Mouse (Mus musculus): ENCODE results near the gene 4930544D05Rik.
"Not testable (repeated sequence)": the region's sequence is repeated elsewhere in the genome, so short reads cannot be mapped to it uniquely, and the experiment has no call there.

Gene 4930544D05Rik

DNA sequence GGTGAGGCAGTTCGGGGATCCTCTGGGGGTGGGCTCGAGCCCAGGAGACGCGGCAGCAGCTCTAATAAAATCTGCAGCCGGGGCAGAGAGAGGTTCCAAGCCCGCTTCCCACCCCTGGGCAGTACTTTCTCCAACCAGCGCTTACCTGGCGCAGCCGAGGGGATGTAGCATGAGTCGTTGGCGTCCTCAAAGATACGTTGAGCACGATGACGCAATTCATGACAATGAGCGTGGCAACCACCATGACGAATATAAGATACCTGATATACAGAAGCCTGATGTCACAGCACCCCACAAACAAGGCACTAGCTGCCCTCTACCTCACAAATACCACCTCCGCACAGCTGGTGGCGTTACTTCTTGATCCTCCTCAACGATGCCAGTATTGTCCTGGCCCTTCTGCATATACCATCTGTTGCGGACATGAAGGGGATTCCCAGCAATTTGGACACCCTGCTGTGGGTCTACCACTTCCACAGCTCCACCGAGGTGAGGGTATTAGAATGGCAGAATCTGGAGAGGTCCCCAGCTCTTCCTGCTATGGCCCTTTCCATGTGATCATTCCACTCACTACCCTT is at the start of gene 4930544D05Rik:
TSS of gene 4930544D05Rik (plus strand) at position 333 of the 578 bp plus-strand sequence.
- in situ Hi-C loops (cut with MboI): no loop called here

- in situ Hi-C loops (cut with MboI): no loop called here
Observed at GRCm38 (mm10) chr11:70566586-70566985, 49.1 kb upstream of the 4930544D05Rik start.

DNA sequence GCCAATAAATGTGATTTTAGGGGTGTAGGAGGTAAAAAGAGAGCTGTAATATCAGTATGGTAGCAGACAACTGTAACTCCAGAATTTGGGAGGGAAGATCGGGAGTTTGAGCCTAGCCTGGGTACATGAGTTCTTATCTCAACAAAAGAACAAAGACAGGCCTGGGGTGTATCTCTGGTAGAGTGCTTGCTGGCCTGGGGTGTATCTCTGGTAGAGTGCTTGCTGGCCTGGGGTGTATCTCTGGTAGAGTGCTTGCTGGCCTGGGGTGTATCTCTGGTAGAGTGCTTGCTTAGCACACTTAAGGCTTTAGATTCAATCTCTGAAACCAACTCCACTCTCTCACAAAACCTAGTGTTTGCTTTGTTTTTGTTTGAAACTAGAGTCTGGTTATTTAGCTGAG is 45.0 kb upstream of the 4930544D05Rik start:
- in situ Hi-C loops (cut with MboI): not testable (repeated sequence)

DNA sequence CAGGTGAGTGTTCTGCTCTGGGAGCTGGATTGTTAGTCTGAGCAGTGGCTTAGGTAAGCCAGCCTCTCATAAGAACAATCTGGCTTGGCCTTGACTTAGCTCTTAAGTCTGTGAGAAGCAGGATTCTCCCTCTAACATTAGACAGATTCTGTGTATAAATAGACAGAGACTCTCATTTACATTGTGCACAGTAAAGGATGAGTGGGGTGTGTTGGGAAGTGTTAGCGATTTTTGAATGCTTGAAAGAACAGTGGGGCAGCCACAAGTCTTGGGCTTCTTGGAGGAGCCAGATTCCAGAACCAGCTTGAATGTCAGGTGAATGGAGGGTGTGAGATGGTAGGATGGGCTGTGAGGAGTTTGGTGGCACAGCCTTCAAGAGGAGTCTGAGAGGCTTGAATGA is 44.0 kb upstream of the 4930544D05Rik start:
- in situ Hi-C loops (cut with MboI): no loop called here

DNA sequence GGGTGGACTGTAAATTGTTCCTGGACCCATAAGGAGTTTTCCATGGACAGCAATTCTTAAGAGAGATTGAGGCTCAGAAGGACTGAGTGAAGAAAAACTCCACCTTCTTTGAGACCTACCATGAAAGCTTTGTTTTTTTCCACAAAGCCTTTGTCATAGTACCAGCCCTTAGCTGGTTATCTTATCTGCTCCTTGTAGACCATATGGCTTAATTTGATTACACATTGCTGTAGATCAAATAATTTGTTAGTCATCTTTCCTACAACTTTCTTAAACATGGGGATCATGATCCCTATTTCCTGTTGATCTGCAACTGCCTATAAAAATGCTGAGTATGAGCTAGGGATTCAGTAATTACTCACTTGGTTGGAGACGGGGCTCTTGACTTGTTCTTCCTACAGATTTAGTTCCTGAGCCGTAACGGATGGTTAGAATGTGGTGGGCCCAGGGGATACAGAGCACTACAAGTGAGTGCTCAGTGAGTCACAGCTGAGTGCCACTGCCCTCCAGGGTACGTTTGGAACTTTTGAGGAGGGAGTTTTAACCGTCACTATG is 43.2 kb upstream of the 4930544D05Rik start:
- in situ Hi-C loops (cut with MboI): no loop called here

GRCm38 (mm10) chr11:70573872-70574271 is 41.8 kb upstream of the 4930544D05Rik start:
- in situ Hi-C loops (cut with MboI): no loop called here

GRCm38 (mm10) chr11:70577201-70577600 is 38.4 kb upstream of the 4930544D05Rik start:
- in situ Hi-C loops (cut with MboI): no loop called here

DNA sequence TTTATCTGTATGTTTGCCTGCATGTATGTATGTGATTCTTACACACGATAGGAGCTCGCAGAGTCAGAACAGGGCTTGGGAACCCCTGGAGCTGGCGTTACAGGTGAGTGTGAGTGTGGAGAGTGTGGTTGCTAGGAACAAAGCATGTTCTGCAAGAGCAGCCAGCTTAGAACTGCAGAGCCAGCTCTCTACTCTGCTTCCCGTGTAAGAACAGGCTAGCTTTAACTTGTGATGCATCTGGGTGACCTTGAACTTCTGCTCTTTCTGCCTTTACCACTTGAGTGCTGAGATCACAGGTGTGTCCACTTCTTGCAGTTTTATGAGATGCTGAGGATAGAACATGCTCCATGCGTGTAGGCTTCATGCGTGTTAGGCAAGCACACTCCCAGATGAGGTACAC is 36.7 kb upstream of the 4930544D05Rik start:
- in situ Hi-C loops (cut with MboI): no loop called here

DNA sequence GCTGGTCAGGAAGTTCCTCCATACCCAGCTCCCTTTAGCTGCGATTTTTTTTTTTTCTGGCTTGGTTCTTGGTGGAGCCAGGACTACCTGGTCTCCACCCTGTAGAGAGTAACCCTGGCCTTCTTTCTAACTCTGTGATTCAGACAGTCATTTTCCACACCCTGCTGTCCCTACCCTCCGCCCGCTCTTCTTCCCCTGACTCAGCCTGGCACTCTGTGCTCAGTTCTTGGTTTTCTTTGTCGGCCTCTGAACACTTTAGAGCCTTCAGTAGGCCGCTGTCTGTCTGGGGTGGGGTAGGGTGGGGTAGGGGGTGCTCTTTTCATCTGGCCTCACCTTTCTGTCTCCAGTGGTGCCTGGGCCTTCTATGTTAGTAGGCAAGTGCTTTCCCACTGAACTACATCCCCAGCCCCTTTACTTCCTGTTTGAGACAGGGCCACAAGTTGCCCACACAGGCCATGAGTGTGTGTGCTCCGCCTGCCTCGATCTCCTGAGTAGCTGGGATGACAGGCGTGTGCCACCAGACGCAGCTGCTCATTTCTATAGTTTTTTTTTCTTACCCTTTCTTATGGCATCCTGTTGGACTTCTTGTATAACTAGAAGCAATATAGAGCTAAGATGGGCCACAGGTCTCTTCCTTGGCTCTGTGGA is 35.8 kb upstream of the 4930544D05Rik start:
- in situ Hi-C loops (cut with MboI): no loop called here

- in situ Hi-C loops (cut with MboI): no loop called here
Observed at GRCm38 (mm10) chr11:70580358-70580720, 35.3 kb upstream of the 4930544D05Rik start.

DNA sequence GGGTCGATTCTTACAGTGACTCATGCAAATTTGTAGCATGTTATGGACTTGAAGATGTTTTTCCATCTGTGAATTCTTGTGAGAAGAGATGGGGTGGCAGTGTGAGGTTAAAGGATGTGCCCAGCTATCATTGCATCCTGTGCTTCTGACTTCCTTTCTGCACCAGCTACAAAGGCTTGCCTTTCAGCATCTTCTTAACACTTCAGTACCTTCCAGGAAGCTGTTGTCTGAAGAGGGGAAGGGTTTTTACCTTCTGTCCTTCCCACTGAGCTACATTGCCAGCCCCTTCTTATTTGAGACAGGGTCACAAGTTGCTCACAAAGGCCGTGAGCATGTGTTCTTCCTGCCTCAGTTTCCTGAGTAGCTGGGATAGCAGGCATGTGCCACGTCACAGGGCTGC is 34.7 kb upstream of the 4930544D05Rik start:
- in situ Hi-C loops (cut with MboI): no loop called here

- in situ Hi-C loops (cut with MboI): no loop called here
Observed at GRCm38 (mm10) chr11:70582196-70582595, 33.5 kb upstream of the 4930544D05Rik start.

DNA sequence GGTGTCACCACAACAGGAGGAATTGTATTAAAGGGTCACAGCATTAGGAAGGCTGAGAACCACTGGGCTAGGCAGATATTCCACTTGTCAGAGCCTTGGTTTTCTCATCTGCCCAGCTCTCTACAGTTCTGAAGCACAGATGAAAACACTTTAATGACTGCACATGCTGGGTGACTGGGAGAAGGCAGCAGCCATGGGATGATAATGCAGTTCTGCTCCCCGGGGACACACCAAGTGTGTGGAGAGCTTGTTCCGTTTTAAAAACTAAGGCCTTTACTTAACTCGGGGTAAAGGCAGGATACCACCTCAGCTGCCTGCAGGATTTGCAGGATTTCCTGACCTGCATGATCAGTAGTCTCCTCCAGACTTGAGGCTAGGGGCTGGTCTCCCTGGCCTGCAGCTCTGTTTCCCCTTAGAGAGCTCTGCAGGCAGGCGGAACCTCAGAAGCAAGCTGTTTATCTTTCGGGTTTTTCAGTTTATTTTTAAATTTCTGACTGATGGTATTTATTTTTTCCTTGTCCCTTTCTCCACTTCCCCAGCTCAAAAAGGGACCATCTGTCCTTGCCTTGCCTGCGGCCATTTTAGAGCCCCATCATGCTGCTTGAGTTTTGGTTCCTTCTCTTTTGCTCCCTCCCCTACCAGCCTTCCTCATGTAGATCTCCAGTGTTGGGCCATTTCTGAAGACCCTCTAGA is 32.5 kb upstream of the 4930544D05Rik start:
- in situ Hi-C loops (cut with MboI): no loop called here

- in situ Hi-C loops (cut with MboI): no loop called here
Observed at GRCm38 (mm10) chr11:70583775-70584174, 31.9 kb upstream of the 4930544D05Rik start.

- in situ Hi-C loops (cut with MboI): no loop called here
Observed at GRCm38 (mm10) chr11:70585457-70585856, 30.2 kb upstream of the 4930544D05Rik start.

- in situ Hi-C loops (cut with MboI): no loop called here
Observed at GRCm38 (mm10) chr11:70586261-70586660, 29.4 kb upstream of the 4930544D05Rik start.

GRCm38 (mm10) chr11:70586954-70587353 is 28.7 kb upstream of the 4930544D05Rik start:
- in situ Hi-C loops (cut with MboI): no loop called here

GRCm38 (mm10) chr11:70591733-70592132 is 23.9 kb upstream of the 4930544D05Rik start:
- in situ Hi-C loops (cut with MboI): no loop called here

DNA sequence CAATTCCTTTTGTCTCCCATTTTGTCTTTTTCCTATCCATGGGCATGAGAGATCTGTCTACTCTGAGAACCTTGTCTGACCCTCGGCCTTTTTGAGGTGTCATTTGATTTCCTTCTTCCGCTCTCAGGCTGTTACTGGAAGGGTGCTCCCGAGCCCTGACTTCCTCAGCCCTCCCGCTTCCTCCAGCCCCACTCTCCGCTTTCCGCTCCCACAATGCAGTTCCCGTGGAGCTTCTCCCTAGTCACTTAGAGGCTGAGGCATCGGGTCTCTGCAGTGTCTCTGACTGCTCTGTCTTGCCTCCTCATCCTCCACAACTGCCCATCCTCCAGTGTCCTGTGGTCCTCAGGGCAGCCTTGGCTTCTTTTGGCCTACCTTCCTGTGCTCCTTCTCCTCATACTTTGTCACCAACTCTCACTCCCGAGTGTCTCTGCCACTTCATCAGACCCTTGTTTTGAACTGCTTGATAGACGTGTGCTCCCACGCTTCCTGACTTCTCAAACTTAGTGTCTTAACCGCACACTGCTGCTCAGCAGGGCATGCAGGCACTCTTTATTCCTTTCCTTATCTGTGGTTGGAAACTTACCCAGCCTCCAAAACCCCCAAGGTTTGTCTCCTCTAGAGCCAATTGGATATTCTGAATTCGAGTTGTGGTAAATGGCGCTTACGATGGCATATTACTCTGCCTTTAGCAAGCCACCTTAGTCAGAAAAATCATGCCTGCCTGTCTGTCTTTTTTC is 21.2 kb upstream of the 4930544D05Rik start:
- in situ Hi-C loops (cut with MboI): no loop called here

- in situ Hi-C loops (cut with MboI): no loop called here
Observed at GRCm38 (mm10) chr11:70595638-70596037, 20.0 kb upstream of the 4930544D05Rik start.

DNA sequence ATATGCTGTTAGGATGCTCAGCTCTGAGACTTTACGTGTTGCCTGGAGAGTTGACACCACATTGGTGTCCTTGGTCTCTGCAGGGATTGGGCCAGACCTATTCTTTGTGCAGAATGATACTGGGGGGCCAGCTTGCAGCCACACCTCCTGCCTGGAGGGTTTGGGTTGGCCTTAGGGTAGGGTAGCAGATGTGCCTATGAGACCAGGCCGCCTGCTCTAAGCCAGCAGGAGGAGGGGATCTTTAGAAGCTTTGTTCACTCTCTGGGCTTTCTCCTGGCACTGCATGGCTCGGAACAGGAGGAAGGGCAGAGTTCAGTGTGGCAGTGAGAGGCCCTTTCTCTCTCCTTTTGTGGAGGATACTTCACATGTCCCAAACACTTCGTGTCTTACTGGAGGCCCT is 19.6 kb upstream of the 4930544D05Rik start:
- in situ Hi-C loops (cut with MboI): no loop called here

DNA sequence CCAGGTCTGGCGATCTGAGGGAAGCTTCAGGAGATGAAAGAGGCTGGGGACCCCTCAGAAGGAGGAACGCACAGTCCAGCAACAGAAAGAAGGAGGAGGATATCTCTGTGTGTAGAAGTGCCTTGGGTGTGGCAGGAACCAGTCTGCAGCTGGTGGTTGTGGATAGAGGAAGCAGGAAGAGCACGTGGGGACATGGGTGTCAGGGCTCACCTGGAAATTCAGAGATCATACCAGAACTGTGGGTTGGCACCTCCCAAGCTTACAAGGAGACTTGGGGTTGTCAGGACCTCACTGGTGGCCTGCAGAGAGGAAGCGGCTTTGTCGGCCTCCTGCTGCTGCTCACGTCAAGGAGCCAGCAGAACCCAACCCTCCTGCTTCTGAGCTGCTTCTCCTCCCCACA is 18.3 kb upstream of the 4930544D05Rik start:
- in situ Hi-C loops (cut with MboI): no loop called here

Data from mature B cell (primary cell).